Mouse (Mus musculus) lung, postnatal 25 days (tissue): Measurements from ENCODE around the gene Aadacl3.

Source experiments
- DNase-seq: peaks from one replicate; pipeline ENCODE4 v3.0.0; 2022; ENCODE audit warnings: low spot score

The Aadacl3 gene

GRCm38 (mm10) chr4:144463656-144464055 lies at the start of gene Aadacl3:
TSS of gene Aadacl3 (minus strand) at chr4:144463756.
- no peak for DNase-seq

DNA sequence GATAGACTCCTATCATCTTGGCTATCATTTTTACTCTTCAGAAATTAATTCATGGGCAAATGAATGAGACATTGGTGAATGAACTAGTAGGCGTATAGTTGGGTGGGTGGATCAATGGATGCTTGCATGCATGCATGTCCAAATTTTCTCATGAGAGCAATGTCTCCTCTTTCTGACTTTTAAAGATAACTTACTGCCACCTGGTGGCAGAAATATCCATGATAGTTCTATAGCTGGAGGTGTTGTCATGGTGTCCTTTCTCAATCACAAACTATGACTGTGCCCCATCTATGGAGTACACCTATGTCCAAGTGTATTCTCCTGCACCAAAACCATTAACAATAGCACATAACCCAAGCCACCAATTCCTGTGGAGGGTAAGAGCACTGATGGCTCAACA lies 43.0 kb upstream of the Aadacl3 start:
- no peak for DNase-seq

DNA sequence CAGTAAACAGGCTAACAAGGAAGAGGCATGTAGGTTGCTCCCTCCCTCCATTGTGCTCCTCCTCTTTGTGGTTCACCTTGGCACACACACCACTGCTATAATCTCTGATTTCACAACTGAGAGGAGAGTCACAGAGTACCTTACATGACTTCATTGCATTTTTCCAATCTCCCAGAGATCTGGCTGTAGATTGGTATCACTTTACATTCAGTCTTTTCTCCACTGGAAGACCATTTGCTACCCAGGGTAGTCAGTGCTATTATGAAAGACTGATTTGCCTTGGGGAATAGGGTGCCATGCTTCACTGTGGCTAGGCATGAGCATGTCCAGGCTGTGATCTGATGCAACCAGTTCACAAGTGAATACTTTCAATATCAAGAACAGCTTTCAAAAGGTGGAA lies 29.8 kb upstream of the Aadacl3 start:
- DNase-seq, result no peak

DNA sequence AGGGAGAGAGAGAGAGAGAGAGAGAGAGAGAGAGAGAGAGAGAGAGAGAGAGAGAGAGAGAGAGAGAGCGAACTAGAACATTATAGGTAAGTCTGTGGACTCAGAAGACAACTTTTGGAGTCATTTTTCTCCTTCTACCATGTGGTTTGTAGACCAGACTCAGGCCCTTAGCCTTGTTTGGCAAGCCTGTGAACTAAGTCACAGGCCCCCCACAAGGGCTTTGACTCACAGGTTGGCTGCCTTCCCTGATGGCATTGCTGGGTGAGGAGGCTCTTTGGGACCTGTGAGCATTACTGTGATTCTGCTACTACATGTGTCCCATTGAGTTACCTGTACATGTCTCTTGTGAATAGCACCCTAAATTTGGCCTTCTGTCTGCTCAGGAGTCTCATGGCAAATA lies 4.5 kb upstream of the Aadacl3 start:
- no peak for DNase-seq

GRCm38 (mm10) chr4:144465206-144465605 lies 1.6 kb upstream of the Aadacl3 start:
- no peak for DNase-seq

GRCm38 (mm10) chr4:144453217-144453616 lies 10.3 kb downstream of the Aadacl3 start, which contains the start of gene Gm9944:
TSS of gene Gm9944 (minus strand) at chr4:144453317.
- no peak for DNase-seq

DNA sequence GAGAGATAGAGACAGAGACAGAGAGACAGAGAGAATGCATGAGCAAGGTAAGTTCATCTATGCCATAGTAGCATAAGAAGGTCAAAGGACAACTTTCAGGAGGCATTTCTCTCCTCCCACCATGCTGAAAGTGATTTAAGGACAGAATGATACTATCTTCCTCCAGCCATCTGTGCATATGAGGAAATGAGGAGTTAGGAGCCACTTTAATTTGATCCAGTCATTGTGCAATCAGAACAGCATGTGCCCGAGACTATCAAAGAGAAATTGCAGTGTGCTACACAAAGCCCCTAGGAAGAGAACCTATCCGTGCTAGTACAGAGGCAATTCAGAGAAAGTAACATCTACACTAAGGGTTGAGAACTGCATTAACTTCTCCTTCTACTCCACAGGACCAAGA lies 15.0 kb downstream of the Aadacl3 start:
- no peak for DNase-seq

DNA sequence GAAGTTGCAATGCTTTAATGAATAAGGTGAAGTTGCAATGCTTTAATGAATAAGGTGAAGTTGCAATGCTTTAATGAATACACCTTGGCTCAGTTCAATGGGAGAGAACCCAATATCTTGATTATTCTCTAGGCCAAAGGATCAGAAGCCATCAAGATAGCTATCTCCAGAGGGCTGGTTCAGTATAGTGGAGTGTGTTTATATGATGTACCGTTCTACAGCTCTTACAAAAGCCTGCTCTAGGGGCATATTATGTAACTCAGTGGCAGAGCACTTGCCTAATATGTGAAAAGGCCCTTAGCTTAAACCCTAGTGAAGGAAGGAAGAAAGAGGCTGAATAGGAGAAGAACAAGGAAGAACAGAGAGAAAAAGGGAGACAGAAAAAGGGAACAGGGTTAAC lies 22.0 kb downstream of the Aadacl3 start:
- DNase-seq, result no peak

DNA sequence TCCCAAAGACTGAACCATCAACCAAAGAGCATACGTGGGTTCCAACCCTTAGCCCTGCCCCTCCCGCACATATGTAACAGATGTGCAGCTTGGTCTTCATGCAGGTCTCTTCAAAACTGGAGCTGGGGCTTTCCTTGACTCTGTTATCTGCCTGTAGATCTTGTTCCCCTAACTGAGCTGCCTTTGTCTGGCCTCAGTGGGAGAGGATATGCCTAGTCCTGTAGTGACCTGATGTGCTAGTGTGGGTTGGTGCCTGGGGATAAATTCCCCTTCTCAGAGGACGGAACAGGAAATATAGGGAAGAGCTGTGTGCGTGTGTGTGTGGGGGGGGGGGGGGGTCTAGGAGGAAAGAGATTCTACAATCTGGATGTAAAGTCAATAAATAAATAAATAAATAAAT lies 22.5 kb downstream of the Aadacl3 start:
- DNase-seq, result no peak

GRCm38 (mm10) chr4:144438672-144439071 lies 24.9 kb downstream of the Aadacl3 start, which contains the start of gene 1700012P22Rik:
TSS of gene 1700012P22Rik (minus strand) at chr4:144438772.
- no peak for DNase-seq

GRCm38 (mm10) chr4:144433216-144433615 lies 30.3 kb downstream of the Aadacl3 start:
- DNase-seq, result no peak

GRCm38 (mm10) chr4:144430723-144431122 lies 32.8 kb downstream of the Aadacl3 start:
- no peak for DNase-seq

DNA sequence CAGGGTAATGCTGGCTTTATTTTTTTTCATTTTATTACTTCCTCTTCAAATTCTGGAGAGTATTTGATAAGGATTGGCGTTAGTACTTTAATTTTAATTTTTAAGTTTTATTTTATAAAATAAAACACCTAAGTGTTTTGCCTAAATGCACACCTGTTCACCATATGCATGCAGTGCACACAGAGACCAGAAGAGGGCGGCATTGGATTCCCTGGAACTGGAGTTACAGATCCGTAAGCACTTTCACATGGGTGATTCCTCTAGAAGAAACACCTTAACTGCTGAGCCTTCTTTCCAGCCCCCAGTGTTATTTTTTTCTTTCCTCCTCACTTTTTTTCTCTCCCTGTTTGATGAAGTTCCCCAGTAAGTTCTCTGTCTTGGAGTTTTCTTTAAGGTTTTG lies 34.7 kb downstream of the Aadacl3 start:
- no peak for DNase-seq

DNA sequence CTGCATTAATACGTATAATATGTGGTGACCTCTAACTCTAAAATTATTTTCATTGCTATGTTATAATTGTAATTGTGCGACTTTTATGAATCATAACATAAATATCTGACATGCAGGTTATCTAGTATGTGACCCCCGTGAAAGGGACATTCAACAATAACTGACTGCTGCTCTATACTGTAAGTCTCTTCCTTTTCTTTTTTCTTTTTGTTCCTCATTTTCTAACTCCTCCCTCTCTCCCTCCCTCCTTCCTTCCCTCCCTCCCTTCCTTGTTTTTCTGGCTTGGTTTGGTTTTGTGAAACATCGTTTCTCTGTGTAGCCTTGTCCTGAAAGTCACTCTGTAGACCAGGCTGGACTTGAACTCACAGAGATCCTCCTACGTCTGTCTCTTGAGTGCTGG lies 39.0 kb downstream of the Aadacl3 start:
- no peak for DNase-seq

GRCm38 (mm10) chr4:144420644-144421043 lies 42.9 kb downstream of the Aadacl3 start:
- no peak for DNase-seq

GRCm38 (mm10) chr4:144408290-144408689 lies 55.3 kb downstream of the Aadacl3 start, which contains the start of gene Pramef12:
TSS of gene Pramef12 (minus strand) at chr4:144408464.
- no peak for DNase-seq

DNA sequence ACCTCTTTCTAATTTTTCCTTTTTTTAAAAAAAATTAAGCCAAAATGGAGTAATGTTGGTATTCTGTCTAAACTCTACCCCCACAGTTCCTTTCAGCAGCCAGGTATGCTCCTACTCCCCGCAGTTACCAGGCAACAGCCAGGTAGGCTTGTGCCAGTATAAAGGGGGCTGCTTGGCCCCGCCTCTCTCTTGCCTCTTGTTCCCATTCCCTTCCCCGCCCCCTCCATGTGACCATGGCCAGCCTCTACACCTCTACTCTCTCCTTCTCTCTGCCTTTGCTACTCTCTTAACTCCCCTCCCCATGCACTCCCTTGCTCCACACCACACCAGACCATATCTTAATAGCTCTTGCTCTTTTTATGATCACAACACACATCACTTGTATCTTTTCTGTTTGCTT lies 57.3 kb downstream of the Aadacl3 start:
- DNase-seq, result no peak

DNA sequence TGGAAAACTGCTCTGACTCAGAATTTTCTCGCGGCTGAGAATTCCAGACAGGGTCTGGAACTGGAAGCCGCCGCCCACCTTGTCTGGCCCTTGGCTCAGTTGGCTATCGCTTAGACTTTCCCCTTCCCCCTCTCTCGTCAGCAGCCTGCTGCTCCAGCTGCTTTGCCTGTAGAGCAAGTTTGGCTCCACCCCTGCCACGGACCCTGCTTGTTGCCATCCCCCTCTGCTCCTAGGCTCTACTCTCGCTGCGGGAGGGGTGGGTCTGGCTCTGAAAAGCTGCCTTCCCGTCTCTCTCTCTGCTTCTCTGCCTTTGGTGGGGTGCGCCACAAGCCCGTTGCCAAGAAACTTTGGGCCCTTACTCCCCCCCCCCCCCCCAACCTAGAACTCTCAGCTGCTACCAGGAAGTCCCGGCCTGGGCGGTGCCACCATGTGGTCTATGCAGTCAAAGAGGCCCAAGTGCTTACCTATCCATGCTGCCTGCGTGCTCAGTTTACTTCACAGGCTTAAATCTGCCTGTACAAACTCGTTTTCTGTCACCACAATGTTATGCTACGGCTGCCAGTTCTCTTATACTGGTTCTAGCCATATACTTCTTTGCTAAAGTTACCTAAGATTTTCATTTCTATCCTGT lies 59.0 kb downstream of the Aadacl3 start:
- DNase-seq, result peak; percentile 10
